Mouse (Mus musculus): Measurements from ENCODE around the gene Rab40c. TPM values are rescaled to one million over a fixed set of nuclear protein-coding genes. Genes with fewer than 3 reads are reported as not detected.
A peak's percentile ranks its signal among the peaks of the same experiment; 100 is the strongest.

Gene Rab40c
- total and polyA plus RNA-seq, 3 experiments: 3.7 to 23.2 TPM; not detected in 1

GRCm38 (mm10) chr17:25874721-25875170 lies 44.8 kb downstream of the Rab40c start, which contains the start of gene Mettl26 (continued):
- TF ChIP-seq JUND (IDR thresholded peaks at IDR 0.05; ENCODE audit: low read depth, low read length) (no peak), E2F4 (IDR thresholded peaks at IDR 0.05; ENCODE audit: borderline replicate concordance, low read depth, low read length) (peak; percentile 79; the same call in 1 of the 2 replicates), ZKSCAN1 (IDR thresholded peaks at IDR 0.05; ENCODE audit: low read depth, low read length) (no peak), ZNF384 (IDR thresholded peaks at IDR 0.05; ENCODE audit: low read depth, low read length) (no peak), MEF2A (IDR thresholded peaks at IDR 0.05; ENCODE audit: extremely low read depth, insufficient replicate concordance, low read depth, low read length, poor library complexity, severe bottlenecking) (no peak), KAT2A (conservative IDR thresholded peaks at IDR 0.05; ENCODE audit: low read depth, low read length) (0 out of 2 replicates have a peak, but pooled peaks have one; percentile 17), USF2 (IDR thresholded peaks at IDR 0.05; ENCODE audit: borderline replicate concordance in 1 of 2, insufficient read depth in 1 of 2, low read depth in 1 of 2, low read length in 2 of 2) (no peak)

DNA sequence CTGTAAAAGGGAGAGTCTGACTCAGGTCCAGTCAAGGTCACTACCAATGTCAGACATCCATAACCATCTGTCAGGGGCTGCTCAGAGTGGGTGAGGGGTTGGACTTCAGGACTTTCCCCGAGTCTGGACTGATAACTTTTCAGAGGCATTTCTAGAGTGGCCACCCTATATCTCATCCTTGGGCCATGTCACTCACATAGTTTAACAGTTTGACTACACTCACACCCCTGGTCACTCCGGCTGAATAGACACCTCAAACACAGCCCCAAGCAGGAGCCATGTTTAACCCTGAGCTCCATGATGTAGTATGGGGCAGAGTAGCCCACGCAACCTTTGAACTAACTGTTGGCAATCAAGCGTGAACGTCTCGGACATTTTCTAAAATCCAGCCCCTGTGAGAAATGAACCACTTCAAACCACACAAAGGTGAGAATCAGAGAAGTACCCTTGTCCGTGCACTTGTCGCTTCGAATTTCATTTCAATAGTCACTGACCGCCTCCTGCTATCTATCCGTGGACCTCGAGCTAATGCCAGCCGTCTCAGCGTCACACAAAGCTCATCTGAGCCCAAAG lies 45.3 kb downstream of the Rab40c start:
- no peak for DNase-seq (ENCODE audit: low read depth, low spot score)
- H3K27ac ChIP-seq (ENCODE audit: control insufficient read depth, low read depth, low read length): peak overlapping the region; percentile 26
- no peaks in the 10 kb centered on the region for H3K27me3 ChIP-seq (ENCODE audit: control insufficient read depth in 1 of 2, insufficient read depth in 2 of 2, low read length in 2 of 2)
- peaks cover 6% of the 10 kb centered on the region; the same call in 1 of the 2 replicates for H3K79me2 ChIP-seq (ENCODE audit: control insufficient read depth, insufficient read depth, low read length, poor library complexity)
- peaks cover 2 to 19% of the 10 kb centered on the region in 2 experiments; a peak in 3 of 4 replicates for H3K4me1 ChIP-seq (ENCODE audit: control insufficient read depth in 1 of 2, insufficient read depth in 2 of 2, low read length in 2 of 2)
- TF ChIP-seq ETS1 (IDR thresholded peaks at IDR 0.05; ENCODE audit: low read depth, low read length) (no peak), MXI1 (IDR thresholded peaks at IDR 0.05; ENCODE audit: low read depth, low read length) (no peak), GABPA (IDR thresholded peaks at IDR 0.05; ENCODE audit: low read depth, low read length) (no peak), EP300 (IDR thresholded peaks at IDR 0.05; ENCODE audit: low read depth in 1 of 2, low read length in 2 of 2) (no peak), SMC3 (IDR thresholded peaks at IDR 0.05; ENCODE audit: low read depth, low read length) (no peak), TBP (IDR thresholded peaks at IDR 0.05; ENCODE audit: low read depth, low read length) (no peak), CTCF (IDR thresholded peaks at IDR 0.05 in 2 of 3, conservative IDR thresholded peaks at IDR 0.05 in 1 of 3; ENCODE audit: control insufficient read depth in 1 of 3, insufficient read depth in 1 of 3, low read depth in 2 of 3, low read length in 3 of 3, poor library complexity in 1 of 3, severe bottlenecking in 1 of 3) (no peak)
- peaks cover 0 to 7% of the 10 kb centered on the region in 2 experiments; a peak in 2 of 4 replicates for H3K36me3 ChIP-seq (ENCODE audit: control insufficient read depth in 1 of 2, insufficient read depth in 2 of 2, low read length in 2 of 2)
- no peaks in the 10 kb centered on the region for H3K9me3 ChIP-seq (replicated peaks; ENCODE audit: insufficient read depth, low read length)
- peak overlapping the region; percentile 73 for H3K9ac ChIP-seq (ENCODE audit: control insufficient read depth, low read depth, low read length, poor library complexity, severe bottlenecking)
- H3K4me3 ChIP-seq (ENCODE audit: control insufficient read depth in 1 of 2, insufficient read depth in 1 of 2, low read depth in 2 of 2, low read length in 2 of 2): peak overlapping the region; percentile 82 to 87

DNA sequence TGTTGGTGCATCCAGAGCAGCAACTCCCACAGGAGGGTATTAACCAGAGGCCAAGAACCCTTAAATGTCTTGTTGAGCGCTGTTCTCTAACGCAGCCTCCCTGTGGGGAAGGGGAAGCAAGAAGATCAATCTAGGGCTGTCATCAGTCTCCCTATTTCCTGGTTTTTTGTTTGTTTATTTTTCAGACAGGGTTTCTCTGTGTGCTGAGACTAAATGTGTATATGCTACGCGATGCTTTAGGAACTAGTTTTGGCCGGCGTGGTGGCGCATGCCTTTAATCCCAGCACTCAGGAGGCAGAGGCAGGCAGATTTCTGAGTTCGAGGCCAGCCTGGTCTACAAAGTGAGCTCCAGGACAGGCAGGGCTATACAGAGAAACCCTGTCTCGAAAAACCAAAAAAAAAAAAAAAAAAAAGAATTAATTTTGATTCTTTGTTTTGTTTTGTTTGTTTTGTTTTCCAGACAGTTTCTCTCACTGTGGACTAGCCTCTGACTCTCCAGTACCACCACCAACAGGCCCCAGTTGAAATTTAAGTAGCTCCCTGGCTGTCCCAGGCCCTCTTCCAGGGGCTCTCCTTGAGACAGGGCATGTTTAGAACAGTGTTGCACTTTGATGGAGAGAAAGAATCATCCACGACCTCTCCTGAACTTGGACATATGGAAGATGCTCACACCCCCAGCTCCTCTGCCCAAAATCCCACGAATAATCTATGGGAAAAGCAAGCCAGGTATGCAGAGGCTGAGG lies 46.0 kb downstream of the Rab40c start:
- H3K9ac ChIP-seq (ENCODE audit: control insufficient read depth, low read depth, low read length, poor library complexity, severe bottlenecking): peak overlapping the region; percentile 73
- peak; percentile 66 for DNase-seq (ENCODE audit: low read depth, low spot score)
- H3K27ac ChIP-seq (ENCODE audit: control insufficient read depth, low read depth, low read length): peak overlapping the region; percentile 26; the same call in 1 of the 2 replicates
- peaks cover 0 to 7% of the 10 kb centered on the region in 2 experiments; a peak in 2 of 4 replicates for H3K36me3 ChIP-seq (ENCODE audit: control insufficient read depth in 1 of 2, insufficient read depth in 2 of 2, low read length in 2 of 2)
- H3K4me1 ChIP-seq (ENCODE audit: control insufficient read depth in 1 of 2, insufficient read depth in 2 of 2, low read length in 2 of 2): peaks cover 2 to 19% of the 10 kb centered on the region in 2 experiments; a peak in 3 of 4 replicates
- peak overlapping the region; percentile 82 to 87 for H3K4me3 ChIP-seq (ENCODE audit: control insufficient read depth in 1 of 2, insufficient read depth in 1 of 2, low read depth in 2 of 2, low read length in 2 of 2)
- no peaks in the 10 kb centered on the region for H3K9me3 ChIP-seq (replicated peaks; ENCODE audit: insufficient read depth, low read length)
- TF ChIP-seq HCFC1 (IDR thresholded peaks at IDR 0.05; ENCODE audit: low read depth, low read length): 0 out of 2 replicates have a peak, but pooled peaks have one; percentile 12
- TF ChIP-seq RCOR1 (IDR thresholded peaks at IDR 0.05; ENCODE audit: low read depth, low read length): no peak
- no peak for TF ChIP-seq MYC (IDR thresholded peaks at IDR 0.05; ENCODE audit: low read depth, low read length)
- TF ChIP-seq CTCF (IDR thresholded peaks at IDR 0.05 in 2 of 3, conservative IDR thresholded peaks at IDR 0.05 in 1 of 3; ENCODE audit: control insufficient read depth in 1 of 3, insufficient read depth in 1 of 3, low read depth in 2 of 3, low read length in 3 of 3, poor library complexity in 1 of 3, severe bottlenecking in 1 of 3): no peak
- TF ChIP-seq MYB (IDR thresholded peaks at IDR 0.05; ENCODE audit: low read depth, low read length): no peak
- no peak for TF ChIP-seq NRF1 (IDR thresholded peaks at IDR 0.05; ENCODE audit: insufficient read depth, low read depth, low read length, poor library complexity, severe bottlenecking)
- 0 out of 2 replicates have a peak, but pooled peaks have one; percentile 29 for TF ChIP-seq MAFK (IDR thresholded peaks at IDR 0.05; ENCODE audit: borderline replicate concordance, low read depth, low read length)
- TF ChIP-seq TBP (IDR thresholded peaks at IDR 0.05; ENCODE audit: low read depth, low read length): peak; percentile 99
- TF ChIP-seq GABPA (IDR thresholded peaks at IDR 0.05; ENCODE audit: low read depth, low read length): no peak
- peak; percentile 56; the same call in 1 of the 2 replicates for TF ChIP-seq ZNF384 (IDR thresholded peaks at IDR 0.05; ENCODE audit: low read depth, low read length)
- peak; percentile 20; the same call in 1 of the 2 replicates for TF ChIP-seq SIN3A (IDR thresholded peaks at IDR 0.05; ENCODE audit: low read length)
- peaks cover 6% of the 10 kb centered on the region; the same call in 1 of the 2 replicates for H3K79me2 ChIP-seq (ENCODE audit: control insufficient read depth, insufficient read depth, low read length, poor library complexity)
- no peaks in the 10 kb centered on the region for H3K27me3 ChIP-seq (ENCODE audit: control insufficient read depth in 1 of 2, insufficient read depth in 2 of 2, low read length in 2 of 2)

All from MEL (cell line).